Mouse (Mus musculus) thymus, adult 2 months (tissue): Measurements from ENCODE around the gene Sox11.

Experiments used
- CTCF ChIP-seq: fragments of 200-500 bp; IDR thresholded peaks from 2 replicates; pipeline ENCODE4 v1.5.1; 2012; ENCODE audit warnings: mild to moderate bottlenecking, control low read depth, low read length, moderate library complexity, borderline replicate concordance; ENCODE audit not compliant: control insufficient read depth, poor library complexity, insufficient read depth; ENCODE audit errors: extremely low read depth
- POLR2A ChIP-seq: fragments of 200-500 bp; IDR thresholded peaks from 2 replicates; pipeline ENCODE4 v1.6.1; 2012; ENCODE audit warnings: mild to moderate bottlenecking, low read length, control low read depth, moderate library complexity; ENCODE audit not compliant: control insufficient read depth, poor library complexity, insufficient read depth; ENCODE audit errors: extremely low read depth

DNA sequence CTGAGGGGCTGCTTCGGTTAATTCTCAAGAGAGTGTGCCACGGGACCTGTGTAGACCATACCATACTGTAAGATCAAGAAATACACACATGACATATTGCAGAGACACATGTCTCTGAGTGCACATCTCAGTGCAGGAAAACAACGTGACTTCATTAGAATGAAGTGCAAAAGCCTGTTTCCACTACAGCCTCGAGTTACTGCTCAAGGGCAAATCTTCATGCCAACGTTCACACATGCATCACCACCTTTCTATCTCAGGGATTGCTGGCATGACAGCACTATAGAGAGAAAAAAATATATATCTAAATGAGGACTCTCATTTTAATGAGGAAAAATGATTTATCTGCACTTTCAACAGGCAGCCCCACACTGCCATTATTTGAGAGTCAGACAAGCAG lies 14.2 kb upstream of the Sox11 start:
- TF ChIP-seq CTCF, result no peak
- no peak for TF ChIP-seq POLR2A
